Mouse (Mus musculus): ENCODE measurements around the gene Foxi3. TPM values are rescaled to one million over a fixed set of nuclear protein-coding genes. Genes with fewer than 3 reads are reported as not detected.

The Foxi3 gene
- polyA plus RNA-seq (2012; rRNA removed), result 0.54 and 0.72 TPM in 2 replicates

DNA sequence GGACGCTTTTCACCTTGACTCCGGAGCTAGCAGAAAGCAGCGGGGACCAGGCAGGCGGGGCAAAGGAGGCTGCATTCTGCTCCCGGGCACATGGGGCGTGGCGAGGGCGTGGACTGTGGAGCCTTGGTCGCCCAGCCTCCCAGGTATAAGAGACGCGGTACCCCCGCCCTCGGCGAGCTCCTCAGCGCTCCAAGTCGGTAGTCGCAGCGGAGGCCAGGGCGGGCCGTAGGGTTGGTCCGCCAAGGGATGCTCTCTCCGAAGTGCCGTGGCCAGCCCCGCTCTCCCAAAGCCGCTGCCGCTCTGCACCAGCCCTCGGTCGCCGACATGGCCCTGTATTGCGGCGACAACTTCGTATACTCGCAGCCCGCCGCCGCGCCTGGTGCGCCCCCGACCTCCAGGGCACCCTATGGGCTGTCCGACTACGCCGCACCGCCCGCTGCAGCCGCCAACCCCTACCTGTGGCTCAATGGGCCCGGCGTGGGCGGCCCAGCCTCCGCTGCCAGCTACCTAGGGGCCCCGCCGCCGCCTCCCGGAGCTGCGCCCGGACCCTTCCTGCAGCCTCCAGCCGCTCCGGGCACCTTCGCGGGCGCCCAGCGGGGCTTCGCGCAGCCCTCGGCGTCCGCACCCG is at the start of gene Foxi3:
Foxi3 (plus strand) TSS at position 247 of the 628 bp plus-strand sequence.
- peaks cover 5% of the 10 kb centered on the region; the same call in 1 of the 2 replicates for H3K27me3 ChIP-seq (ENCODE audit: control insufficient read depth, insufficient read depth, low read length)

DNA sequence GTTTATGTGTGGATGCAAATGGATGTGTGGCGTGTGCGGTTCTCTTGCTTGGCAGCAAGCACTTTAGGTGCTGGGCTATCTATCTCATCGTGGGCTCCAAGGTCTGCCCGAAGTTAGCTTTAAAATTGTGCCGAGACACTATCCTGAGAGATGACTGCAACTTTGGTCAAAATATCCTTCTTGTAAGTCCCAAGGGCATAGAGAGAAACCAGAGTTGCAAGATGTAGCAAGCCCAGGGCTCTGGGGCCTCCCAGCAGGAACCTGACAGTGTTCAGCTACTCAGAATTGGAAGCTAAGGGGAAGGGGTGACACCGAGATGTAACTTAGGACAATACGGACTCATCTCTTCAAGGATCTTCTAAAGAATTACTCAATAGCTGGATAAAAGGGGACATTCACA is 46.8 kb upstream of the Foxi3 start:
- TF ChIP-seq POLR2A (IDR thresholded peaks at IDR 0.05; ENCODE audit: control insufficient read depth, low read depth, low read length) (no peak), CTCF (IDR thresholded peaks at IDR 0.05; ENCODE audit: control insufficient read depth, insufficient read depth, insufficient replicate concordance, low read depth, low read length) (no peak)

More for the DNA sequence above, at the start of gene Foxi3:
- H3K4me3 ChIP-seq (ENCODE audit: control insufficient read depth, low read depth, low read length), result peak within 1 kb of the TSS; percentile 69
- no peaks in the 10 kb centered on the region for H3K36me3 ChIP-seq (ENCODE audit: control insufficient read depth, insufficient read depth, low read length)
- TF ChIP-seq CTCF (IDR thresholded peaks at IDR 0.05; ENCODE audit: control insufficient read depth, insufficient read depth, insufficient replicate concordance, low read depth, low read length) (no peak), POLR2A (IDR thresholded peaks at IDR 0.05; ENCODE audit: control insufficient read depth, low read depth, low read length) (no peak)
- no peak within 1 kb of the TSS for H3K27ac ChIP-seq (ENCODE audit: control insufficient read depth, insufficient read depth, low read depth, low read length)
- H3K4me1 ChIP-seq (ENCODE audit: control insufficient read depth, insufficient read depth, low read length), result peaks cover 10% of the 10 kb centered on the region

GRCm38 (mm10) chr6:70910285-70910684 is 46.0 kb upstream of the Foxi3 start:
- Histone ChIP-seq H3K27me3 (ENCODE audit: control insufficient read depth, insufficient read depth, low read length) (no peaks in the 10 kb centered on the region), H3K27ac (ENCODE audit: control insufficient read depth, insufficient read depth, low read depth, low read length) (no peak overlapping the region), H3K4me3 (ENCODE audit: control insufficient read depth, low read depth, low read length) (no peak overlapping the region), H3K36me3 (ENCODE audit: control insufficient read depth, insufficient read depth, low read length) (no peaks in the 10 kb centered on the region), H3K4me1 (ENCODE audit: control insufficient read depth, insufficient read depth, low read length) (peaks cover 2% of the 10 kb centered on the region; the same call in 1 of the 2 replicates)
- TF ChIP-seq CTCF (IDR thresholded peaks at IDR 0.05; ENCODE audit: control insufficient read depth, insufficient read depth, insufficient replicate concordance, low read depth, low read length) (no peak), POLR2A (IDR thresholded peaks at IDR 0.05; ENCODE audit: control insufficient read depth, low read depth, low read length) (no peak)

More for the DNA sequence above, 46.8 kb upstream of the Foxi3 start:
- Histone ChIP-seq H3K27ac (ENCODE audit: control insufficient read depth, insufficient read depth, low read depth, low read length) (no peak overlapping the region), H3K4me3 (ENCODE audit: control insufficient read depth, low read depth, low read length) (no peak overlapping the region), H3K4me1 (ENCODE audit: control insufficient read depth, insufficient read depth, low read length) (peaks cover 2% of the 10 kb centered on the region; the same call in 1 of the 2 replicates), H3K27me3 (ENCODE audit: control insufficient read depth, insufficient read depth, low read length) (no peaks in the 10 kb centered on the region), H3K36me3 (ENCODE audit: control insufficient read depth, insufficient read depth, low read length) (no peaks in the 10 kb centered on the region)

- no peak overlapping the region for H3K4me3 ChIP-seq (ENCODE audit: control insufficient read depth, low read depth, low read length)
- no peak for TF ChIP-seq CTCF (IDR thresholded peaks at IDR 0.05; ENCODE audit: control insufficient read depth, insufficient read depth, insufficient replicate concordance, low read depth, low read length)
- no peak for TF ChIP-seq POLR2A (IDR thresholded peaks at IDR 0.05; ENCODE audit: control insufficient read depth, low read depth, low read length)
- H3K4me1 ChIP-seq (ENCODE audit: control insufficient read depth, insufficient read depth, low read length), result peaks cover 2% of the 10 kb centered on the region; the same call in 1 of the 2 replicates
- no peak overlapping the region for H3K27ac ChIP-seq (ENCODE audit: control insufficient read depth, insufficient read depth, low read depth, low read length)
- no peaks in the 10 kb centered on the region for H3K36me3 ChIP-seq (ENCODE audit: control insufficient read depth, insufficient read depth, low read length)
- no peaks in the 10 kb centered on the region for H3K27me3 ChIP-seq (ENCODE audit: control insufficient read depth, insufficient read depth, low read length)
Observed at GRCm38 (mm10) chr6:70911668-70912395, 44.5 kb upstream of the Foxi3 start.

- no peaks in the 10 kb centered on the region for H3K36me3 ChIP-seq (ENCODE audit: control insufficient read depth, insufficient read depth, low read length)
Observed at GRCm38 (mm10) chr6:70912396-70912765, 44.0 kb upstream of the Foxi3 start.

GRCm38 (mm10) chr6:70918827-70919226 is 37.5 kb upstream of the Foxi3 start, which contains the start of gene Tex37:
Tex37 (minus strand) TSS chr6:70918927.
- Histone ChIP-seq H3K27me3 (ENCODE audit: control insufficient read depth, insufficient read depth, low read length) (no peaks in the 10 kb centered on the region), H3K27ac (ENCODE audit: control insufficient read depth, insufficient read depth, low read depth, low read length) (no peak within 1 kb of the TSS), H3K36me3 (ENCODE audit: control insufficient read depth, insufficient read depth, low read length) (no peaks in the 10 kb centered on the region), H3K4me3 (ENCODE audit: control insufficient read depth, low read depth, low read length) (peak within 1 kb of the TSS; percentile 68), H3K4me1 (ENCODE audit: control insufficient read depth, insufficient read depth, low read length) (peaks cover 3% of the 10 kb centered on the region; the same call in 1 of the 2 replicates)
- no peak for TF ChIP-seq CTCF (IDR thresholded peaks at IDR 0.05; ENCODE audit: control insufficient read depth, insufficient read depth, insufficient replicate concordance, low read depth, low read length)
- no peak for TF ChIP-seq POLR2A (IDR thresholded peaks at IDR 0.05; ENCODE audit: control insufficient read depth, low read depth, low read length)

More at GRCm38 (mm10) chr6:70912396-70912765, 44.0 kb upstream of the Foxi3 start:
- no peaks in the 10 kb centered on the region for H3K27me3 ChIP-seq (ENCODE audit: control insufficient read depth, insufficient read depth, low read length)
- H3K4me3 ChIP-seq (ENCODE audit: control insufficient read depth, low read depth, low read length), result no peak overlapping the region
- H3K27ac ChIP-seq (ENCODE audit: control insufficient read depth, insufficient read depth, low read depth, low read length), result no peak overlapping the region
- H3K4me1 ChIP-seq (ENCODE audit: control insufficient read depth, insufficient read depth, low read length), result peaks cover 2% of the 10 kb centered on the region; the same call in 1 of the 2 replicates
- TF ChIP-seq POLR2A (IDR thresholded peaks at IDR 0.05; ENCODE audit: control insufficient read depth, low read depth, low read length) (no peak), CTCF (IDR thresholded peaks at IDR 0.05; ENCODE audit: control insufficient read depth, insufficient read depth, insufficient replicate concordance, low read depth, low read length) (no peak)

Measured in testis, adult 2 months (tissue).